Mouse (Mus musculus) cortical plate, adult 2 months (tissue): Measurements from ENCODE around the gene Colq. TPM values are rescaled to one million over a fixed set of nuclear protein-coding genes. Genes with fewer than 3 reads are reported as not detected.
"Not testable (repeated sequence)": the region's sequence is repeated elsewhere in the genome, so short reads cannot be mapped to it uniquely, and the experiment has no call there.

Source experiments
- H3K27ac ChIP-seq: fragments of 200-500 bp; 2 replicates; pipeline ENCODE4 v1.5.1; 2012; ENCODE audit warnings: low read length, control low read depth, inconsistent platforms; ENCODE audit not compliant: insufficient read depth
- H3K4me1 ChIP-seq: fragments of 200-500 bp; 2 replicates; pipeline ENCODE4 v1.6.1; 2011; ENCODE audit warnings: low read length; ENCODE audit not compliant: control insufficient read depth, insufficient read depth
- H3K4me3 ChIP-seq: fragments of 200-500 bp; 2 replicates; pipeline ENCODE4 v1.5.1; 2011; ENCODE audit warnings: mild to moderate bottlenecking, low read length, control low read depth; ENCODE audit not compliant: insufficient read depth
- CTCF ChIP-seq: fragments of 200-500 bp; IDR thresholded peaks from 2 replicates; pipeline ENCODE4 v1.5.1; 2011; ENCODE audit warnings: mild to moderate bottlenecking, control low read depth, low read length; ENCODE audit not compliant: insufficient read depth; ENCODE audit errors: extremely low read depth
- POLR2A ChIP-seq: fragments of 200-500 bp; IDR thresholded peaks from 2 replicates; pipeline ENCODE4 v1.6.1; 2011; ENCODE audit warnings: mild to moderate bottlenecking, low read length, control low read depth; ENCODE audit not compliant: insufficient read depth; ENCODE audit errors: extremely low read depth
- polyA plus RNA-seq: library from polyadenylated mRNA; depleted of rRNA; stranded (reverse); fragments of >200 nt; gene quantifications from 2 replicates; pipeline ENCODE4 v1.2.3, GENCODE M21; 2012; rRNA removed

The Colq gene
- 0.84 and 0.91 TPM in 2 replicates for polyA plus RNA-seq

DNA sequence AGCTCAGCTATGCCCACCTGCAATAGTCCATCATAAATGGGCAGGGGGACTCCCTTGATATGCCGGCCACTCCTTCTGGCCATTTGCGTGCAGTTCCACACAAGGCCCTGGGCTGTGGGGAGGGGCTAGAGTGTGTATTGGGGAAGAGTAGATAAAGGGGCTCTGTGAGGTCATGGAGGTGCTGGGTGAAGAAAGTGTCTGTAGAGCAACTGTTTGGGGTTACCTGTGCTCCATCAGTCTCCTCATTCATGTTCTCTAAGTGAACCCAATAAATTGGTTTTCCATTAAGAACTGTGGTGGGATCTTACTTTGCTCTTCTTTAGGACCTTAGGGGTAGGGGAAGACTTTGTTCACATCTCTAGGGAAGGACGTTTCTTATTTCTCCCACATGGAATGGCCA, at the start of gene Colq:
Gene Colq (minus strand): TSS at position 101 of the 400 bp plus-strand sequence.
- TF ChIP-seq POLR2A, result no peak
- no peak for TF ChIP-seq CTCF
- no peak within 1 kb of the TSS for H3K4me3 ChIP-seq

GRCm38 (mm10) chr14:31640346-31640889, 49.3 kb upstream of the Colq start, which contains the start of gene Gm49387:
Gm49387 (minus strand) TSS chr14:31640878.
- Histone ChIP-seq H3K4me1 (0 out of 2 replicates have a peak, but pooled peaks cover 1% of the 10 kb centered on the region), H3K4me3 (peak within 1 kb of the TSS; percentile 73), H3K27ac (peak within 1 kb of the TSS; percentile 32; the same call in 1 of the 2 replicates)
- TF ChIP-seq POLR2A (no peak), CTCF (no peak)

More for the DNA sequence above, at the start of gene Colq:
- H3K27ac ChIP-seq, result no peak within 1 kb of the TSS
- H3K4me1 ChIP-seq, result no peaks in the 10 kb centered on the region

DNA sequence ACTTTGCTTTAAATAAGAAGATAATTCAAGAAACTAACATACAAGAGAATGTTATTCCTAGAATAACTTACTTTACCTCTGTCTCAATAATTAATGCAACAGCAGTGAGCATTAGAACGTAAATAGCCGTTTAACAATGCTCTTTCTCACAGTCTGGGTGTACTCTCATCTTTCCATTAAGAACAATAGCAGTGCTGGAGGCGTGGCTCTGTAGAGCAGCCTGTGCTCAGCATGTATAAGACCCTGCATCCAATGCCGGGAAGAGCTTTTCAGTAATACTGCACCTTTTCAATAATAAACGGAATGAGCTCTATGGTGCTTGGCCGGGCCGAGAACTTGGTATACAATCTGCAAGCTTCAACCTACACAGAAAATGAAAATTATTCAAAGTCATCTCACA, 39.5 kb upstream of the Colq start:
- H3K4me1 ChIP-seq, result no peaks in the 10 kb centered on the region
- TF ChIP-seq CTCF, result no peak
- no peak for TF ChIP-seq POLR2A
- H3K27ac ChIP-seq, result no peak overlapping the region
- H3K4me3 ChIP-seq, result no peak overlapping the region

- Histone ChIP-seq H3K27ac (no peak overlapping the region), H3K4me1 (peaks cover 2% of the 10 kb centered on the region), H3K4me3 (no peak overlapping the region)
- TF ChIP-seq CTCF (no peak), POLR2A (no peak)
Observed at GRCm38 (mm10) chr14:31622748-31623147, 31.6 kb upstream of the Colq start.

DNA sequence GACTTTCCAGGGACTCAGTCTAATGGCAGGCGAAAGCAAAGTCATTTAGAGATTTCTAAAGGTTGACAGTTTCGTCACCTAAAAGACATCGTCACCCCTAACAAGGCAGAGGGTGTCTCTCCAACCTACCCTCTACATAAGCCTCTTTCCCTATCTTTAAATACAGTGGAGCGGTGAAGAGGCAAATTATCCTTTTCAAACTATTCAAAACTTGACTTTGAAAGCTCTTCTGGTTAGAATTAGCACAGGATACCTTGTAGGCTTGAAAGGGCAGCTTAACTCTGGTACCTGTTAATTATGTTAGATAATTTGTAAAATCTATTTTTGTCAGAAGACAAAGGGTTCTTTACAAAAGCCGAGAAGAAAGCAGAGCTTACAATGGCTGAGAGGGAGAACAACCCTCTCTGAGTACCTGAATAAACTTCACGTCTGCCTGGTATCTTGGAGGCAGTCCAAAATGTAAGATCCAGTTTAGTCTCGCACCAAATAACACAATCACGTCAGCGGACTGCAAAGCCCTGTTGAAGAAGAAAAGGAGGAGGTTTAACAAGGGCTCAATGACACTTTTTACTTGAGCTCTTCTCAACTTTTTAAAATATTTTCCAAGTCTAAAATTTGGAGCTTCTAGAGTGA, 29.6 kb upstream of the Colq start:
- no peak overlapping the region for H3K4me3 ChIP-seq
- no peak overlapping the region for H3K27ac ChIP-seq
- H3K4me1 ChIP-seq, result peaks cover 2% of the 10 kb centered on the region
- TF ChIP-seq CTCF (no peak), POLR2A (no peak)

DNA sequence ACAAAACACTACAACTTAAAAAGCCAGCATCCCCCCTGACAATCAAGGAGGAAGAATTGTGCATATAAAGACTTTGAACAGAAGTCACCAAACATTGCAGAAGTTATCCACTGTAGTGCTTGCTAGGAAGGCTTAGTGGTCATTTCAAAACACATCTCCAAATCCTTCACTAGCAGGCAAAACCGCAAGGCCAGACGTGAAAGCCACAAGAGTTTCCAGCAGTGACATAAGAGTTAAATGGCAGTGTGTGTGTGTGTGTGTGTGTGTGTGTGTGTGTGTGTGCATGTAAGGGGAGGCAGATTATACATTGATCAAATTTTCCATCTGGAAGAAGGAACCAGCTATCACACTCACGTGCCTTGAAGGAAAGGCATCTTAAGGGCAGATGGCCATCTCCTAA, 26.9 kb upstream of the Colq start:
- H3K27ac ChIP-seq, result no peak overlapping the region
- no peak for TF ChIP-seq CTCF
- TF ChIP-seq POLR2A, result no peak
- peaks cover 2% of the 10 kb centered on the region for H3K4me1 ChIP-seq
- no peak overlapping the region for H3K4me3 ChIP-seq

- TF ChIP-seq POLR2A, result no peak
- no peak for TF ChIP-seq CTCF
- H3K4me3 ChIP-seq, result no peak overlapping the region
- H3K4me1 ChIP-seq, result peaks cover 2% of the 10 kb centered on the region
- no peak overlapping the region for H3K27ac ChIP-seq
Observed at GRCm38 (mm10) chr14:31617204-31617603, 26.1 kb upstream of the Colq start.

- Histone ChIP-seq H3K27ac (no peak overlapping the region), H3K4me3 (no peak overlapping the region), H3K4me1 (no peaks in the 10 kb centered on the region)
- TF ChIP-seq POLR2A, result no peak
Observed at GRCm38 (mm10) chr14:31613671-31614070, 22.5 kb upstream of the Colq start.

- no peak overlapping the region for H3K4me3 ChIP-seq
- H3K4me1 ChIP-seq, result no peaks in the 10 kb centered on the region
- H3K27ac ChIP-seq, result no peak overlapping the region
- TF ChIP-seq CTCF (no peak), POLR2A (no peak)
Observed at GRCm38 (mm10) chr14:31611986-31612385, 20.8 kb upstream of the Colq start.

GRCm38 (mm10) chr14:31605514-31605913, 14.4 kb upstream of the Colq start:
- no peak for TF ChIP-seq POLR2A
- 0 out of 2 replicates have a peak, but pooled peaks have one; percentile 7 for TF ChIP-seq CTCF
- H3K27ac ChIP-seq, result no peak overlapping the region
- H3K4me3 ChIP-seq, result no peak overlapping the region
- H3K4me1 ChIP-seq, result no peaks in the 10 kb centered on the region

DNA sequence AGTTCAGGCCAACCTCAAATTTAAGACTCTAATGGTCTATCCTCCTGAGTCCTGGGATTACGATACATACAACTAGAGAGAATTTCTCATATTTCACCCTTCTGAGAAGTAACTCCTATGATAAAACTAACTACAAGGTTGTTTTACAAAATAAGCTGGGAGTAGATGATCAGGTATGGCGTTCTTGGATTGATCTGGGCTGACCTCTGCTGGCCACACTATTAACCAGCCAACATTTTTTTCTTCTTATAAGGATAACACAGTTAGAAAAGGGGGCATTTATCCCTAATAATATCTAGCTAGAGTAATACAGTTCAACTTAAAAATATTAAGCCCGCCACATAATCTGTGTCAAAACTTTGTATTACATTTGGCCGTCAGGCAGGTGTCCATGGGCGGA, 13.8 kb upstream of the Colq start:
- Histone ChIP-seq H3K27ac (no peak overlapping the region), H3K4me3 (no peak overlapping the region), H3K4me1 (no peaks in the 10 kb centered on the region)
- TF ChIP-seq POLR2A, result no peak
- peak; percentile 38; the same call in 1 of the 2 replicates for TF ChIP-seq CTCF

DNA sequence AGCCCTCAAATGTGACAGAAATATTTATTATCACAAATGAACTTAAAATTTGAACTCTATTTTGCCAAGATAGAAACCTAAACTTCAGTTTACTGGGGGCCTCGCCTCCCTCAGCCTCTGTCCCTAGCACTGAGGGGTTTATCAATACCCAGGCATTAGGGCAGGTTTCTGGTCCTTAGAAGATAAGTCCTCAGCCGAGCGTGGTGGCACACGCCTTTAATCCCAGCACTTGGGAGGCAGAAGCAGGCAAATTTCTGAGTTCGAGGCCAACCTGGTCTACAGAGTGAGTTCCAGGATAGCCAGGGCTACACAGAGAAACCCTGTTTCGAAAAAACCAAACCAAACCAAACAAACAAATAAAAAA, 11.5 kb upstream of the Colq start:
- not testable (repeated sequence) for H3K27ac ChIP-seq, H3K4me1 ChIP-seq, H3K4me3 ChIP-seq
